Mouse (Mus musculus): ENCODE data around the gene Il2ra. TPM values are rescaled to one million over a fixed set of nuclear protein-coding genes. Genes with fewer than 3 reads are reported as not detected.

Il2ra gene
- polyA plus RNA-seq, 1 experiment from 2014 or later, result 0.04 TPM

- WGBS, result 86% methylated on average over 6 of the region's 6 CpGs
These were observed 69.9 kb downstream of the Il2ra start for GRCm38 (mm10) chr2:11712483-11712990.

GRCm38 (mm10) chr2:11713021-11713420 lies 70.4 kb downstream of the Il2ra start:
- H3K4me2 ChIP-seq, result no peak overlapping the region
- no peak overlapping the region for H3K27ac ChIP-seq
- ATAC-seq (replicated peaks), result no peak
- H3K9ac ChIP-seq, result no peak overlapping the region
- H3K36me3 ChIP-seq (replicated peaks), result no peaks in the 10 kb centered on the region
- H3K27me3 ChIP-seq (replicated peaks), result no peaks in the 10 kb centered on the region
- 73% methylated on average over 3 of the region's 3 CpGs for WGBS
- no peaks in the 10 kb centered on the region for H3K9me3 ChIP-seq
- no peak overlapping the region for H3K4me3 ChIP-seq
- no peaks in the 10 kb centered on the region for H3K4me1 ChIP-seq

More at GRCm38 (mm10) chr2:11712483-11712990, 69.9 kb downstream of the Il2ra start:
- no peak overlapping the region for H3K9ac ChIP-seq
- no peak overlapping the region for H3K4me3 ChIP-seq
- no peaks in the 10 kb centered on the region for H3K36me3 ChIP-seq (replicated peaks)
- H3K9me3 ChIP-seq, result no peaks in the 10 kb centered on the region
- no peak overlapping the region for H3K4me2 ChIP-seq
- ATAC-seq (replicated peaks), result no peak
- no peak overlapping the region for H3K27ac ChIP-seq
- H3K27me3 ChIP-seq (replicated peaks), result no peaks in the 10 kb centered on the region
- H3K4me1 ChIP-seq, result no peaks in the 10 kb centered on the region

- WGBS, result 80% methylated on average over 4 of the region's 4 CpGs
- H3K4me1 ChIP-seq, result no peaks in the 10 kb centered on the region
- no peaks in the 10 kb centered on the region for H3K36me3 ChIP-seq (replicated peaks)
- ATAC-seq (replicated peaks), result no peak
- H3K27ac ChIP-seq, result no peak overlapping the region
- H3K27me3 ChIP-seq (replicated peaks), result no peaks in the 10 kb centered on the region
- H3K4me2 ChIP-seq, result no peak overlapping the region
- no peaks in the 10 kb centered on the region for H3K9me3 ChIP-seq
- no peak overlapping the region for H3K9ac ChIP-seq
- H3K4me3 ChIP-seq, result no peak overlapping the region
These were observed 71.9 kb downstream of the Il2ra start for GRCm38 (mm10) chr2:11714535-11714934.

- no peak overlapping the region for H3K27ac ChIP-seq
- H3K36me3 ChIP-seq (replicated peaks), result no peaks in the 10 kb centered on the region
- no peak overlapping the region for H3K4me3 ChIP-seq
- H3K9me3 ChIP-seq, result no peaks in the 10 kb centered on the region
- H3K4me2 ChIP-seq, result no peak overlapping the region
- H3K27me3 ChIP-seq (replicated peaks), result no peaks in the 10 kb centered on the region
- no peak overlapping the region for H3K9ac ChIP-seq
- no peaks in the 10 kb centered on the region for H3K4me1 ChIP-seq
- ATAC-seq (replicated peaks), result no peak
- 91% methylated on average over 2 of the region's 2 CpGs for WGBS
These were observed 76.0 kb downstream of the Il2ra start for GRCm38 (mm10) chr2:11718573-11718972.

GRCm38 (mm10) chr2:11722564-11722963 lies 80.0 kb downstream of the Il2ra start:
- Histone ChIP-seq H3K27me3 (replicated peaks) (no peaks in the 10 kb centered on the region), H3K36me3 (replicated peaks) (no peaks in the 10 kb centered on the region), H3K9ac (no peak overlapping the region), H3K27ac (no peak overlapping the region), H3K9me3 (no peaks in the 10 kb centered on the region), H3K4me2 (no peak overlapping the region), H3K4me1 (no peaks in the 10 kb centered on the region), H3K4me3 (no peak overlapping the region)
- 89% methylated on average over 9 of the region's 9 CpGs for WGBS
- no peak for ATAC-seq (replicated peaks)

- no peak overlapping the region for H3K27ac ChIP-seq
- no peak for ATAC-seq (replicated peaks)
- no peak overlapping the region for H3K9ac ChIP-seq
- no peaks in the 10 kb centered on the region for H3K9me3 ChIP-seq
- 93% methylated on average over 5 of the region's 5 CpGs for WGBS
- H3K36me3 ChIP-seq (replicated peaks), result no peaks in the 10 kb centered on the region
- no peak overlapping the region for H3K4me2 ChIP-seq
- no peak overlapping the region for H3K4me3 ChIP-seq
- H3K27me3 ChIP-seq (replicated peaks), result no peaks in the 10 kb centered on the region
- no peaks in the 10 kb centered on the region for H3K4me1 ChIP-seq
These were observed 85.0 kb downstream of the Il2ra start for GRCm38 (mm10) chr2:11727574-11727973.

GRCm38 (mm10) chr2:11729091-11729490 lies 86.5 kb downstream of the Il2ra start:
- ATAC-seq (replicated peaks), result no peak
- H3K27ac ChIP-seq, result no peak overlapping the region
- no peak overlapping the region for H3K4me2 ChIP-seq
- no peaks in the 10 kb centered on the region for H3K27me3 ChIP-seq (replicated peaks)
- H3K4me3 ChIP-seq, result no peak overlapping the region
- no peaks in the 10 kb centered on the region for H3K9me3 ChIP-seq
- WGBS, result 73% methylated on average over 3 of the region's 3 CpGs
- no peak overlapping the region for H3K9ac ChIP-seq
- H3K4me1 ChIP-seq, result no peaks in the 10 kb centered on the region
- no peaks in the 10 kb centered on the region for H3K36me3 ChIP-seq (replicated peaks)

GRCm38 (mm10) chr2:11732978-11733377 lies 90.4 kb downstream of the Il2ra start:
- H3K4me3 ChIP-seq, result no peak overlapping the region
- 70% methylated on average over 5 of the region's 5 CpGs for WGBS
- no peak for ATAC-seq (replicated peaks)

GRCm38 (mm10) chr2:11735853-11736252 lies 93.2 kb downstream of the Il2ra start:
- Histone ChIP-seq H3K27me3 (replicated peaks) (no peaks in the 10 kb centered on the region), H3K4me1 (no peaks in the 10 kb centered on the region), H3K4me3 (no peak overlapping the region), H3K9me3 (no peaks in the 10 kb centered on the region), H3K4me2 (no peak overlapping the region), H3K27ac (no peak overlapping the region), H3K9ac (no peak overlapping the region), H3K36me3 (replicated peaks) (0 out of 2 replicates have a peak, but pooled peaks cover 6% of the 10 kb centered on the region)
- WGBS, result 86% methylated on average over 6 of the region's 6 CpGs
- ATAC-seq (replicated peaks), result no peak

More at GRCm38 (mm10) chr2:11732978-11733377, 90.4 kb downstream of the Il2ra start:
- no peaks in the 10 kb centered on the region for H3K36me3 ChIP-seq (replicated peaks)
- no peaks in the 10 kb centered on the region for H3K4me1 ChIP-seq
- H3K9me3 ChIP-seq, result no peaks in the 10 kb centered on the region
- H3K9ac ChIP-seq, result no peak overlapping the region
- H3K27me3 ChIP-seq (replicated peaks), result no peaks in the 10 kb centered on the region
- no peak overlapping the region for H3K27ac ChIP-seq
- no peak overlapping the region for H3K4me2 ChIP-seq

GRCm38 (mm10) chr2:11738794-11739193 lies 96.2 kb downstream of the Il2ra start:
- Histone ChIP-seq H3K27me3 (replicated peaks) (no peaks in the 10 kb centered on the region), H3K9me3 (no peaks in the 10 kb centered on the region), H3K36me3 (replicated peaks) (peaks cover 34% of the 10 kb centered on the region), H3K4me1 (no peaks in the 10 kb centered on the region), H3K27ac (no peak overlapping the region), H3K4me3 (no peak overlapping the region), H3K4me2 (no peak overlapping the region), H3K9ac (no peak overlapping the region)
- ATAC-seq (replicated peaks), result peak; percentile 34; the same call in 1 of the 2 replicates
- WGBS, result 85% methylated on average over 3 of the region's 3 CpGs

GRCm38 (mm10) chr2:11739516-11740051 lies 97.0 kb downstream of the Il2ra start:
- Histone ChIP-seq H3K4me3 (no peak overlapping the region), H3K4me2 (no peak overlapping the region), H3K36me3 (replicated peaks) (peaks cover 39% of the 10 kb centered on the region), H3K27ac (no peak overlapping the region), H3K9me3 (no peaks in the 10 kb centered on the region), H3K9ac (no peak overlapping the region), H3K27me3 (replicated peaks) (no peaks in the 10 kb centered on the region), H3K4me1 (no peaks in the 10 kb centered on the region)
- ATAC-seq (replicated peaks), result no peak
- WGBS, result 93% methylated on average over 4 of the region's 4 CpGs

Measured in midbrain, embryonic 15.5 days (tissue).